22 mouse cellular contexts compared by ENCODE assay signal in genomic region chr6:89283095-89283494, GRCm38 (mm10).
A peak's percentile ranks its signal among the peaks of the same experiment; 100 is the strongest.
DNase-seq lines count a peak whose midpoint lies in the region; ATAC-seq and TF ChIP-seq lines count a peak whose summit lies in the region.
"Had no signal": no experiment of that assay in that cellular context is flagged by ENCODE, and none has a peak within 500 bp of the region (broad histone marks: within the 10 kb centered on the region; RNA-seq: fewer than 3 reads in every experiment).

No protein-coding gene starts in this region.

- TF ChIP-seq CTCF in intestine, postnatal 0 days (IDR thresholded peaks at IDR 0.05; ENCODE audit: low read depth) = peak; percentile 22; the same call in 1 of the 2 replicates
- peak; percentile 44 for TF ChIP-seq CTCF in lung, embryonic 14.5 days (IDR thresholded peaks at IDR 0.05; ENCODE audit: low read depth)
- peak; percentile 22 for TF ChIP-seq CTCF in E14TG2a.4 (conservative IDR thresholded peaks at IDR 0.05; ENCODE audit: low read length)
- peak; percentile 26 to 42 (median 29) for TF ChIP-seq CTCF in MEL (IDR thresholded peaks at IDR 0.05 in 2 of 3, conservative IDR thresholded peaks at IDR 0.05 in 1 of 3; ENCODE audit: control insufficient read depth in 1 of 3, insufficient read depth in 1 of 3, low read depth in 2 of 3, low read length in 3 of 3, poor library complexity in 1 of 3, severe bottlenecking in 1 of 3)

- H3K4me3 ChIP-seq in intestine, postnatal 0 days (ENCODE audit: low read depth, low read length) = no peak overlapping the region
- no peak overlapping the region for H3K4me3 ChIP-seq in intestine, embryonic 16.5 days (ENCODE audit: low read length)
- H3K4me3 ChIP-seq in lung, embryonic 14.5 days (ENCODE audit: low read depth, low read length) = no peak overlapping the region
- H3K4me3 ChIP-seq in E14TG2a.4 (replicated peaks; ENCODE audit: low read length) (no peak overlapping the region), MEL (ENCODE audit: control insufficient read depth in 1 of 2, insufficient read depth in 1 of 2, low read depth in 2 of 2, low read length in 2 of 2) (no peak overlapping the region)
- no peak overlapping the region for H3K4me3 ChIP-seq in forebrain, embryonic 13.5 days
- H3K4me3 ChIP-seq: forebrain, embryonic 12.5 days; heart, embryonic 10.5 days; limb, embryonic 10.5 days; liver, embryonic 15.5 days had no signal

- no peak overlapping the region for H3K4me2 ChIP-seq in intestine, postnatal 0 days (replicated peaks; ENCODE audit: low read depth)
- no peak overlapping the region for H3K4me2 ChIP-seq in intestine, embryonic 16.5 days (ENCODE audit: low read depth, low read length)
- H3K4me2 ChIP-seq in lung, embryonic 14.5 days = no peak overlapping the region
- H3K4me2 ChIP-seq in forebrain, embryonic 13.5 days = no peak overlapping the region
- H3K4me2 ChIP-seq: forebrain, embryonic 12.5 days; liver, embryonic 15.5 days had no signal

- no peaks in the 10 kb centered on the region for H3K4me1 ChIP-seq in intestine, postnatal 0 days (replicated peaks; ENCODE audit: control insufficient read depth, insufficient read depth, low read length)
- H3K4me1 ChIP-seq in intestine, embryonic 16.5 days (ENCODE audit: control insufficient read depth, insufficient read depth, low read length) = peaks cover 13% of the 10 kb centered on the region
- H3K4me1 ChIP-seq in lung, embryonic 14.5 days (ENCODE audit: insufficient read depth) = peaks cover 14% of the 10 kb centered on the region; the same call in 1 of the 2 replicates
- H3K4me1 ChIP-seq in E14TG2a.4 (replicated peaks; ENCODE audit: low read depth, low read length) (peaks cover 65% of the 10 kb centered on the region), MEL (ENCODE audit: control insufficient read depth in 1 of 2, insufficient read depth in 2 of 2, low read length in 2 of 2) (no peaks in the 10 kb centered on the region)
- peaks cover 24% of the 10 kb centered on the region for H3K4me1 ChIP-seq in forebrain, embryonic 13.5 days
- H3K4me1 ChIP-seq: liver, embryonic 15.5 days had no signal

- H3K79me2 ChIP-seq in MEL (ENCODE audit: control insufficient read depth, insufficient read depth, low read length, poor library complexity) = no peaks in the 10 kb centered on the region

- DNase-seq in lung, embryonic 14.5 days = no peak
- DNase-seq in lung, postnatal 10 days = no peak
- no peak for DNase-seq in MEL (ENCODE audit: low read depth, low spot score)
- no peak for DNase-seq in urinary bladder, postnatal 36 days (ENCODE audit: low spot score in 2 of 2)
- DNase-seq: adrenal gland, postnatal 36 days; B cell, adult 2 months; cerebellum, adult 18-20 months; gastrocnemius, postnatal 14 days; kidney, adult 9 months; kidney, postnatal 25 days; layer of hippocampus, adult 9-11 months; retina, postnatal 1 day; right cerebral cortex, postnatal 4 days; thymus, postnatal 36 days had no signal

- H3K27ac ChIP-seq in intestine, postnatal 0 days (ENCODE audit: low read depth, low read length) = no peak overlapping the region
- H3K27ac ChIP-seq in intestine, embryonic 16.5 days (ENCODE audit: low read length) = no peak overlapping the region
- peak overlapping the region; percentile 85 for H3K27ac ChIP-seq in lung, embryonic 14.5 days (ENCODE audit: low read depth)
- no peak overlapping the region for H3K27ac ChIP-seq in MEL (ENCODE audit: control insufficient read depth, low read depth, low read length)
- H3K27ac ChIP-seq in forebrain, embryonic 13.5 days = no peak overlapping the region
- H3K27ac ChIP-seq: forebrain, embryonic 12.5 days; heart, embryonic 10.5 days; limb, embryonic 10.5 days; liver, embryonic 15.5 days had no signal

- 89% methylated on average over 4 of the region's 4 CpGs for WGBS in intestine, postnatal 0 days
- WGBS in intestine, embryonic 16.5 days = 93% methylated on average over 4 of the region's 4 CpGs
- WGBS in lung, embryonic 14.5 days = 93% methylated on average over 4 of the region's 4 CpGs
- 97% methylated on average over 4 of the region's 4 CpGs for WGBS in forebrain, embryonic 13.5 days

- no peaks in the 10 kb centered on the region for H3K9me3 ChIP-seq in intestine, postnatal 0 days (ENCODE audit: control insufficient read depth)
- H3K9me3 ChIP-seq in intestine, embryonic 16.5 days (ENCODE audit: control insufficient read depth, low read length) = no peaks in the 10 kb centered on the region
- no peaks in the 10 kb centered on the region for H3K9me3 ChIP-seq in lung, embryonic 14.5 days (ENCODE audit: low read depth, low read length)
- H3K9me3 ChIP-seq in E14TG2a.4 (ENCODE audit: low read length) (no peaks in the 10 kb centered on the region), MEL (replicated peaks; ENCODE audit: insufficient read depth, low read length) (no peaks in the 10 kb centered on the region)
- peaks cover 5% of the 10 kb centered on the region; the same call in 1 of the 2 replicates for H3K9me3 ChIP-seq in forebrain, embryonic 13.5 days (replicated peaks)
- H3K9me3 ChIP-seq: heart, embryonic 10.5 days; limb, embryonic 10.5 days; liver, embryonic 15.5 days had no signal

- TF ChIP-seq EP300 in MEL (IDR thresholded peaks at IDR 0.05; ENCODE audit: low read depth in 1 of 2, low read length in 2 of 2) = no peak

- no peak for TF ChIP-seq POLR2A in MEL (IDR thresholded peaks at IDR 0.05; ENCODE audit: control insufficient read depth in 1 of 2, insufficient read depth in 1 of 2, low read depth in 1 of 2, low read length in 2 of 2, poor library complexity in 1 of 2)

- no peak for ATAC-seq in intestine, postnatal 0 days
- no peak for ATAC-seq in intestine, embryonic 16.5 days
- no peak for ATAC-seq in lung, embryonic 14.5 days (ENCODE audit: insufficient read depth)
- ATAC-seq in forebrain, embryonic 13.5 days = no peak

- no peaks in the 10 kb centered on the region for H3K27me3 ChIP-seq in intestine, postnatal 0 days (replicated peaks; ENCODE audit: control insufficient read depth, insufficient read depth, low read length)
- H3K27me3 ChIP-seq in intestine, embryonic 16.5 days (replicated peaks; ENCODE audit: control insufficient read depth, insufficient read depth, low read length) = no peaks in the 10 kb centered on the region
- no peaks in the 10 kb centered on the region for H3K27me3 ChIP-seq in lung, embryonic 14.5 days (ENCODE audit: insufficient read depth, low read length)
- H3K27me3 ChIP-seq in E14TG2a.4 (ENCODE audit: insufficient read depth, low read length) (no peaks in the 10 kb centered on the region), MEL (ENCODE audit: control insufficient read depth in 1 of 2, insufficient read depth in 2 of 2, low read length in 2 of 2) (no peaks in the 10 kb centered on the region; a peak in 1 of 4 replicates)
- H3K27me3 ChIP-seq in forebrain, embryonic 13.5 days = peaks cover 13% of the 10 kb centered on the region

- no peak overlapping the region for H3K9ac ChIP-seq in intestine, postnatal 0 days (ENCODE audit: low read depth, low read length)
- H3K9ac ChIP-seq in intestine, embryonic 16.5 days (ENCODE audit: low read depth, low read length) = no peak overlapping the region
- H3K9ac ChIP-seq in lung, embryonic 14.5 days = no peak overlapping the region
- no peak overlapping the region for H3K9ac ChIP-seq in MEL (ENCODE audit: control insufficient read depth, low read depth, low read length, poor library complexity, severe bottlenecking)
- no peak overlapping the region for H3K9ac ChIP-seq in forebrain, embryonic 13.5 days
- H3K9ac ChIP-seq: forebrain, embryonic 12.5 days; liver, embryonic 15.5 days had no signal

- TF ChIP-seq RAD21 in MEL (IDR thresholded peaks at IDR 0.05; ENCODE audit: low read depth, low read length) = peak; percentile 8

- no peaks in the 10 kb centered on the region for H3K36me3 ChIP-seq in intestine, postnatal 0 days (ENCODE audit: control insufficient read depth, insufficient read depth)
- H3K36me3 ChIP-seq in intestine, embryonic 16.5 days (ENCODE audit: control insufficient read depth, insufficient read depth, low read length) = no peaks in the 10 kb centered on the region
- H3K36me3 ChIP-seq in lung, embryonic 14.5 days (ENCODE audit: insufficient read depth) = no peaks in the 10 kb centered on the region
- H3K36me3 ChIP-seq in E14TG2a.4 (ENCODE audit: insufficient read depth, low read length) (0 out of 2 replicates have a peak, but pooled peaks cover 5% of the 10 kb centered on the region), MEL (ENCODE audit: control insufficient read depth in 1 of 2, insufficient read depth in 2 of 2, low read length in 2 of 2) (no peaks in the 10 kb centered on the region)
- H3K36me3 ChIP-seq in forebrain, embryonic 13.5 days (ENCODE audit: poor library complexity, severe bottlenecking) = no peaks in the 10 kb centered on the region
- H3K36me3 ChIP-seq: forebrain, embryonic 12.5 days; heart, embryonic 10.5 days; limb, embryonic 10.5 days; liver, embryonic 15.5 days had no signal

TF ChIP-seq in MEL, 35 proteins besides CTCF, POLR2A, EP300 and RAD21:
- TF ChIP-seq CHD2 (IDR thresholded peaks at IDR 0.05; ENCODE audit: low read length) = no peak
- peak; percentile 16; the same call in 1 of the 2 replicates for TF ChIP-seq SMC3 (IDR thresholded peaks at IDR 0.05; ENCODE audit: low read depth, low read length)
TF ChIP-seq in MEL: peak in this region for 1.
